Mouse (Mus musculus) embryonic facial prominence, embryonic 10.5 days (tissue): ENCODE data around the gene Ovca2. TPM values are rescaled to one million over a fixed set of nuclear protein-coding genes. Genes with fewer than 3 reads are reported as not detected.

Experiments
- DNase-seq: peaks from one replicate; pipeline ENCODE4 v3.0.0-alpha.2; 2017; ENCODE audit warnings: low spot score
- H3K27ac ChIP-seq: fragments of 300-500 bp; sonication (generic); replicated peaks from 2 replicates; pipeline ENCODE4 v1.5.1; 2016; ENCODE audit warnings: mild to moderate bottlenecking
- H3K27me3 ChIP-seq: fragments of 300-500 bp; sonication (generic); replicated peaks from 2 replicates; pipeline ENCODE4 v1.6.1; 2016; ENCODE audit warnings: low read depth, mild to moderate bottlenecking; ENCODE audit not compliant: poor library complexity, severe bottlenecking
- H3K36me3 ChIP-seq: fragments of 300-500 bp; sonication (generic); replicated peaks from 2 replicates; pipeline ENCODE4 v1.6.1; 2016; ENCODE audit warnings: mild to moderate bottlenecking, moderate library complexity
- H3K4me1 ChIP-seq: fragments of 300-500 bp; sonication (generic); 2 replicates; pipeline ENCODE4 v1.6.1; 2016
- H3K4me3 ChIP-seq: fragments of 300-500 bp; sonication (generic); 2 replicates; pipeline ENCODE4 v1.5.1; 2016; ENCODE audit warnings: mild to moderate bottlenecking, moderate library complexity
- H3K9me3 ChIP-seq: fragments of 300-500 bp; sonication (generic); 2 replicates; pipeline ENCODE4 v1.6.1; 2016; ENCODE audit warnings: mild to moderate bottlenecking
- WGBS: fragments of 180-500 bp; shearing (Covaris S2); methylation state at CpG from one replicate; pipeline ENCODE4 v1.1.7; 2016; 5-methylcytosine and 5-hydroxymethylcytosine counted together
- polyA plus RNA-seq: library from polyadenylated mRNA; unstranded; fragments of >200 nt; fragmentation: Nextera tagmentation; extraction: Ambion mirVana; gene quantifications from 2 replicates; pipeline ENCODE4 v1.2.1, GENCODE M21; 2016

Ovca2 gene
- polyA plus RNA-seq, 1 experiment from 2014 or later = 35.4 TPM

GRCm38 (mm10) chr11:75166193-75166842, 12.3 kb downstream of the Ovca2 start:
- Histone ChIP-seq H3K27ac (peak overlapping the region; percentile 36), H3K27me3 (peaks cover 91% of the 10 kb centered on the region), H3K4me3 (peak overlapping the region; percentile 58), H3K36me3 (peaks cover 34% of the 10 kb centered on the region), H3K9me3 (no peaks in the 10 kb centered on the region), H3K4me1 (peaks cover 69% of the 10 kb centered on the region)
- DNase-seq = peak; percentile 40
- 3% methylated on average over 55 of the region's 55 CpGs for WGBS

DNA sequence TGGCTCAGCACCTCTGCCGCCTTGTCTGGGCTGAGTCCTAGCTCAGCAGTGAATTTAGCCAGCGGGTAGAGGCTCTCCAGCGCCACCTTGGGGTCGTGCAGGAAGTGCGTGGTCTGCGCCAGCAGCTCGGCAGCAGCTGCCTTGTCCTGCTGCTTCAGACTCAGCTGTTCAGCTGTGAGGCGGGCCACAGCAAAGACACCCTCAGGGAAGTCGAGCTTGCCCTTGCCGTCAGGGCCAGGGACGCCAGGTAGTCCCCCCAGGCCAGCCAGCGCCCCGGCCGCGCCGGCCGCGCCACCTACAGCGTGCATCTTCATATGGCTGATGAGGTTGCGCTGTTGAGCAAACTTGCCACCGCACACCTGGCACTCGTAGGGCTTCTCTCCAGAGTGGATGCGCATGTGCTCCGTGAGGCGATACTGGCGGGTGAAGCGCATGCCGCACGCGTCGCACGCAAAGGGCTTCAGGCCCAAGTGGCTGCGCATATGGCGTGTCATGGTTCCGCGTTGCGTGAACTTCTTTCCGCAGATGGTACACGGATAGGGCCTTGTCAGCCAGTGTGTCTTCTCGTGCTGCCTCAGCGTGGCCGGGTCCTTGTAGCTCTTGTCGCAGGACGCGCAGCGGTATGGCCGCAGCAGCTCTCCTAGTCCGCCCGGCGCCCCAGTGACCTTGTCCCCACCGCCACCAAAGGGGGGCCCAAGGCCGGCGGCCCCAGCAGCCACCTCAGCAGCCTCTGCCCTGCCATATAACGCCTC, 13.0 kb downstream of the Ovca2 start:
- Histone ChIP-seq H3K27ac (no peak overlapping the region), H3K9me3 (no peaks in the 10 kb centered on the region), H3K27me3 (peaks cover 84% of the 10 kb centered on the region), H3K4me3 (peak overlapping the region; percentile 58), H3K36me3 (peaks cover 41% of the 10 kb centered on the region), H3K4me1 (peaks cover 67% of the 10 kb centered on the region)
- 3% methylated on average over 54 of the region's 54 CpGs for WGBS
- peak; percentile 80 for DNase-seq

DNA sequence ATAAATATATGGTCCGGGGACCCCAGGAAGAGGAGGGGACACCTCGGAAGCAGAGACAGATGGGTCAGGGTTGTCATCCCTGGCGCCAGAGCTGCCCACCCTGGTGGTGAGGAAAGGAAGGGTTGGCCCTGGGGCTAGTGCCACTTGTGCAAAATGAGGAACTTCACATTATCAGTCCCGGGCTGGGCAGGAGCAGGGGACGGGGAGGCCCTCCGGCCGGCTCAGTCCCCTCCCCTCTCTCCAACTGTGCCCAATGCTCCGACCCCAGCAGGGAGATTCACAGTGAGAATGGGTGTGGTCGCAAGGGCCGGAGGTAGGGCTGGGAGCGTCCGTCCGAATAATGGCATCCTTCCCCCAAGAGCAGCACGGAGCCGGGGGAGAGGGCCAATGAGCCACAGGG, 13.9 kb downstream of the Ovca2 start:
- H3K27me3 ChIP-seq = peaks cover 75% of the 10 kb centered on the region
- no peaks in the 10 kb centered on the region for H3K9me3 ChIP-seq
- H3K27ac ChIP-seq = no peak overlapping the region
- peaks cover 49% of the 10 kb centered on the region for H3K36me3 ChIP-seq
- H3K4me1 ChIP-seq = peaks cover 58% of the 10 kb centered on the region
- peak overlapping the region; percentile 58; the same call in 1 of the 2 replicates for H3K4me3 ChIP-seq
- DNase-seq = peak; percentile 28
- 13% methylated on average over 15 of the region's 15 CpGs for WGBS

DNA sequence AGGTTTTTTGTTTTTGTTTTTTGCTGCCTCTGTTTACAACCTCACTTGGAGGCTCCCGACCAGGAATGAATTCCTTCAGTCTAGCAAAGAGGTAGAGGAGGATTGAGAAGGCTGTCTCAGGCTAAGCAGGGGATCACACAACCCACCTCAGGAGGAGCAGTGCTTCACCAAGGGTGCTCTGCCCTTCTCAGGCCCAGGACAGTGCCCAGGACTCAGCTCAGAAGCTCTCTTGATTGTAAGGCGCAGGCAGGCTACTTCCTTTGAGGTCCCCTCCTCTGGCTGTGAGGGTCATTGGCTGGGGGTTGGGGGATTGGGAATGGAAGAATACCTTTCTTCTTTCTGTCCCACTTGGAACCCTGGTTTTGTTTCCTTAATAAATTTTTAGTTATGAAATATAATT, 14.6 kb downstream of the Ovca2 start:
- 83% methylated on average over 2 of the region's 2 CpGs for WGBS
- Histone ChIP-seq H3K36me3 (peaks cover 56% of the 10 kb centered on the region), H3K4me1 (peaks cover 51% of the 10 kb centered on the region), H3K4me3 (no peak overlapping the region), H3K27me3 (peaks cover 68% of the 10 kb centered on the region), H3K27ac (no peak overlapping the region), H3K9me3 (no peaks in the 10 kb centered on the region)
- DNase-seq = no peak

DNA sequence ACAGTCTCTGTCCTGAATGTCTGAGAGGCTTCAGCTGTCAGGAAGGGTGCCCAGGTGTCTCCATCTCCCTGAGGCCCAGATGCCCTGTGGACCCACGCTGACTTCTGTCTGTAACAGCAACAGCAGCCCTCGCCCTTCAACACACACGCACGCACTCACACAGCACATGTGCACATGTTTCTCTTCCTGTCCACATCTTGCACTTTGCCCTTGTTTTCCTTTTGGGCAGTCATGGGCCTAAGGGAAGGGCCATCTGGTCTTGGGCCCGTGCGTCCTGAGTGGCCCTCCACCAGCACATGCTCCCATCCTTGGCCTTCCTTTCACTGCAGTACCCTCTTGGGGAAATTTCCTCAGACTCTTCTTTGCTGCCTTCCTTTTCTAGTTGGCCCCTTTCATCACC, 15.3 kb downstream of the Ovca2 start:
- Histone ChIP-seq H3K4me1 (peaks cover 50% of the 10 kb centered on the region), H3K27me3 (peaks cover 62% of the 10 kb centered on the region), H3K27ac (no peak overlapping the region), H3K4me3 (no peak overlapping the region), H3K9me3 (no peaks in the 10 kb centered on the region), H3K36me3 (peaks cover 63% of the 10 kb centered on the region)
- no peak for DNase-seq
- 82% methylated on average over 6 of the region's 6 CpGs for WGBS

DNA sequence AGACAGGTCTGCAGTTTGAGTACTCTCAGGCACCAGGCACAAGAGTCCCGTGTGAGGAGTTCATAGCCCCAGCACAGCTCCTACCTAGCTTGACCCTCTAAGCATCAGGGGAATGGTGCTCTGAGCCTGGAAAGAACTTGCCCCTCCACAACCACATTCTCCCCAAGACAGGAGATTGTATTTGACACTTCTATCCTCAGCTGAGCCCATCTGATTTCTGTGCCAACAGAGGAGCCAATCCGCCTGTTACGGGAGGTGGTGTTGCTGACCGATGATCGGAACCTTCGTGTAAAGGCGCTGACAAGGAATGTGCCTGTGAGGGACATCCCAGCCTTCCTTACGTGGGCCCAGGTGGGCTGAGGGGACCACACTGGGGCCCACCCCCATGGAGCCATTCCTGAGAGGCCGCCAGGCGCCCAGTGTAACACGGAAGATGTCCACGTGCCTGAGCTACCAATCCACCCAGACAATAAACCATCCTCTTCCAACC, 16.0 kb downstream of the Ovca2 start:
- H3K27me3 ChIP-seq = peaks cover 54% of the 10 kb centered on the region

GRCm38 (mm10) chr11:75161417-75162008, 17.1 kb downstream of the Ovca2 start:
- Histone ChIP-seq H3K4me3 (no peak overlapping the region), H3K9me3 (no peaks in the 10 kb centered on the region), H3K27ac (0 out of 2 replicates have a peak overlapping the region, but pooled peaks have one; percentile 21), H3K36me3 (peaks cover 74% of the 10 kb centered on the region), H3K27me3 (peaks cover 43% of the 10 kb centered on the region), H3K4me1 (peaks cover 50% of the 10 kb centered on the region)
- WGBS = 73% methylated on average over 4 of the region's 4 CpGs
- DNase-seq = no peak

More for the DNA sequence above, 16.0 kb downstream of the Ovca2 start:
- no peak overlapping the region for H3K4me3 ChIP-seq
- 92% methylated on average over 12 of the region's 12 CpGs for WGBS
- no peak overlapping the region for H3K27ac ChIP-seq
- peaks cover 50% of the 10 kb centered on the region for H3K4me1 ChIP-seq
- no peak for DNase-seq
- peaks cover 66% of the 10 kb centered on the region for H3K36me3 ChIP-seq
- H3K9me3 ChIP-seq = no peaks in the 10 kb centered on the region

GRCm38 (mm10) chr11:75160954-75161353, 17.7 kb downstream of the Ovca2 start:
- Histone ChIP-seq H3K36me3 (peaks cover 80% of the 10 kb centered on the region), H3K27me3 (peaks cover 37% of the 10 kb centered on the region), H3K4me1 (peaks cover 50% of the 10 kb centered on the region), H3K27ac (no peak overlapping the region), H3K9me3 (no peaks in the 10 kb centered on the region), H3K4me3 (no peak overlapping the region)
- WGBS = 82% methylated on average over 7 of the region's 7 CpGs
- DNase-seq = no peak

- WGBS = 57% methylated on average over 2 of the region's 2 CpGs
- H3K36me3 ChIP-seq = peaks cover 78% of the 10 kb centered on the region
- H3K27me3 ChIP-seq = peaks cover 23% of the 10 kb centered on the region
- H3K4me3 ChIP-seq = no peak overlapping the region
- H3K9me3 ChIP-seq = no peaks in the 10 kb centered on the region
- no peak overlapping the region for H3K27ac ChIP-seq
- no peak for DNase-seq
- H3K4me1 ChIP-seq = peaks cover 40% of the 10 kb centered on the region
Measured at GRCm38 (mm10) chr11:75159564-75159963, 19.1 kb downstream of the Ovca2 start.

DNA sequence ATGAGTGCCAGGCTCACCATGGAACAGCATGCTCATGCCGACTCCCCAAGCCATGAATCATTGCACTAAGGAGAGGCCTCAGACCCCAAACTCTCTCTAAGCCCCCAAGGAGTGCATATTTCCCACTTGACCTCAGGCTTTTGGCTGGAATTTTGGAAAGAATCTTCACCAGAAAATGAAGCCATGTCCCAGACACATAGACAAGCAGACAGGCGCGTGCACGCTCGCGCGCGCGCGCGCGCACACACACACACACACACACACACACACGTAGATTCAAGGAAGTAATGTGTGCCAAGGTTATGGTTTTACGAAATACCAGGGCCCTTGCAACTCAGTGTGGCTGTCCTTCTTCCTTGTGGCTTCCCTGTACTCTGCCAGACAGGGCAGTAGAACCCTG, 20.2 kb downstream of the Ovca2 start:
- H3K36me3 ChIP-seq = peaks cover 68% of the 10 kb centered on the region
- no peak for DNase-seq
- peaks cover 41% of the 10 kb centered on the region for H3K4me1 ChIP-seq
- 92% methylated on average over 14 of the region's 14 CpGs for WGBS
- H3K27me3 ChIP-seq = peaks cover 12% of the 10 kb centered on the region
- H3K4me3 ChIP-seq = no peak overlapping the region
- H3K27ac ChIP-seq = no peak overlapping the region
- H3K9me3 ChIP-seq = no peaks in the 10 kb centered on the region

GRCm38 (mm10) chr11:75157901-75158300, 20.7 kb downstream of the Ovca2 start:
- Histone ChIP-seq H3K27ac (no peak overlapping the region; the same call in 1 of the 2 replicates), H3K4me3 (no peak overlapping the region), H3K36me3 (peaks cover 68% of the 10 kb centered on the region), H3K4me1 (peaks cover 44% of the 10 kb centered on the region), H3K9me3 (no peaks in the 10 kb centered on the region), H3K27me3 (peaks cover 7% of the 10 kb centered on the region)
- no peak for DNase-seq
- 15% methylated on average over 2 of the region's 2 CpGs for WGBS

DNA sequence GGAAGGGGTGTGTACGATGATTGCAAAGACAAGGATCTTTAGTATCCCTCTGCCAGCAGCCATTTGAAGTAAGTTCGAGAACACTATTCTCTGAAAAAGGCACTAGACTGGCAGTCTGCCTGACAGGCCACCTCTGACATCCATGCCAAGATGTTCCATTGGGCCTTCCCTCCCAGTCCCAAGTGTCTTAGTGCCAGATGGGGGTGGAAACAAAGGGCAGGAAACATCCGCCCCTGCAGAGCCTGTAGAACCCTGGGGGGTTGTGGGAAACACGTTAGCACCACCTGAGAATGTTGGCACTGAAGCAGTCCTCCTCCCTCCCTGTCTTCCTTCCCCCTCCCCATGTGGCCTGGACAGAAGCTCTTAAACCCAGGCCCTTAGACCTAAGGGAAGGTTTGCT, 21.6 kb downstream of the Ovca2 start:
- H3K4me3 ChIP-seq = no peak overlapping the region
- H3K27ac ChIP-seq = peak overlapping the region; percentile 48; the same call in 1 of the 2 replicates
- H3K4me1 ChIP-seq = peaks cover 44% of the 10 kb centered on the region
- H3K9me3 ChIP-seq = no peaks in the 10 kb centered on the region
- WGBS = 54% methylated on average over 4 of the region's 4 CpGs
- no peak for DNase-seq
- H3K36me3 ChIP-seq = peaks cover 63% of the 10 kb centered on the region
- no peaks in the 10 kb centered on the region for H3K27me3 ChIP-seq
